Mouse (Mus musculus) hindbrain, embryonic 13.5 days (tissue): ENCODE results near the gene Pnlip. TPM values are rescaled to one million over a fixed set of nuclear protein-coding genes. Genes with fewer than 3 reads are reported as not detected.

Experiments
- ATAC-seq: fragments of 200-750 bp; cut with Nextera tagmentation; 2 replicates; pipeline ENCODE4 v1.8.0; 2017; ENCODE audit warnings: moderate TSS enrichment; ENCODE audit not compliant: low FRiP score
- H3K27ac ChIP-seq: fragments of 300-500 bp; sonication (generic); 2 replicates; pipeline ENCODE4 v1.5.1; 2015; ENCODE audit warnings: inconsistent platforms, mild to moderate bottlenecking, moderate library complexity
- H3K27me3 ChIP-seq: fragments of 300-500 bp; sonication (generic); 2 replicates; pipeline ENCODE4 v1.6.1; 2015; ENCODE audit warnings: mild to moderate bottlenecking, inconsistent platforms
- H3K36me3 ChIP-seq: fragments of 300-500 bp; sonication (generic); 2 replicates; pipeline ENCODE4 v1.6.1; 2015; ENCODE audit warnings: mild to moderate bottlenecking, inconsistent platforms
- H3K4me1 ChIP-seq: fragments of 300-500 bp; sonication (generic); replicated peaks from 2 replicates; pipeline ENCODE4 v1.6.1; 2015; ENCODE audit warnings: inconsistent platforms
- H3K4me2 ChIP-seq: fragments of 300-500 bp; sonication (generic); 2 replicates; pipeline ENCODE4 v1.6.1; 2015; ENCODE audit warnings: inconsistent platforms, mild to moderate bottlenecking, moderate library complexity
- H3K4me3 ChIP-seq: fragments of 300-500 bp; sonication (generic); 2 replicates; pipeline ENCODE4 v1.5.1; 2015; ENCODE audit warnings: mild to moderate bottlenecking, inconsistent platforms
- H3K9ac ChIP-seq: fragments of 300-500 bp; sonication (generic); 2 replicates; pipeline ENCODE4 v1.6.1; 2015; ENCODE audit warnings: mild to moderate bottlenecking, inconsistent platforms
- H3K9me3 ChIP-seq: fragments of 300-500 bp; sonication (generic); 2 replicates; pipeline ENCODE4 v1.6.1; 2016; ENCODE audit warnings: inconsistent platforms
- WGBS: fragments of 180-500 bp; shearing (Covaris S2); methylation state at CpG from one replicate; pipeline ENCODE4 v1.1.7; 2015; 5-methylcytosine and 5-hydroxymethylcytosine counted together
- polyA plus RNA-seq: library from polyadenylated mRNA; unstranded; fragments of >200 nt; fragmentation: Nextera tagmentation; extraction: Ambion mirVana; gene quantifications from 2 replicates; pipeline ENCODE4 v1.2.1, GENCODE M21; 2015

Pnlip gene
- 0.47 and 0.71 TPM in 2 replicates for polyA plus RNA-seq

GRCm38 (mm10) chr19:58652198-58652597, at the start of gene Pnlip:
TSS of gene Pnlip (plus strand) at chr19:58652498.
- Histone ChIP-seq H3K9ac (no peak within 1 kb of the TSS), H3K36me3 (no peaks in the 10 kb centered on the region), H3K4me2 (no peak within 1 kb of the TSS), H3K9me3 (no peaks in the 10 kb centered on the region), H3K4me3 (no peak within 1 kb of the TSS), H3K27ac (no peak within 1 kb of the TSS), H3K4me1 (peaks cover 4% of the 10 kb centered on the region; the same call in 1 of the 2 replicates), H3K27me3 (no peaks in the 10 kb centered on the region)
- no peak for ATAC-seq
- WGBS, result 75% methylated on average over 5 of the region's 5 CpGs

- Histone ChIP-seq H3K4me1 (no peaks in the 10 kb centered on the region), H3K9ac (no peak overlapping the region), H3K27me3 (no peaks in the 10 kb centered on the region), H3K36me3 (no peaks in the 10 kb centered on the region), H3K4me2 (no peak overlapping the region), H3K9me3 (no peaks in the 10 kb centered on the region), H3K27ac (no peak overlapping the region), H3K4me3 (no peak overlapping the region)
- WGBS, result 77% methylated on average over 1 of the region's 1 CpGs
- no peak for ATAC-seq
These were observed 42.6 kb upstream of the Pnlip start for GRCm38 (mm10) chr19:58609716-58610115.

GRCm38 (mm10) chr19:58612745-58613144, 39.6 kb upstream of the Pnlip start:
- 84% methylated on average over 3 of the region's 3 CpGs for WGBS
- no peak overlapping the region for H3K27ac ChIP-seq
- H3K4me1 ChIP-seq, result no peaks in the 10 kb centered on the region
- H3K9ac ChIP-seq, result no peak overlapping the region
- H3K27me3 ChIP-seq, result no peaks in the 10 kb centered on the region
- H3K4me3 ChIP-seq, result no peak overlapping the region
- no peaks in the 10 kb centered on the region for H3K36me3 ChIP-seq
- no peak for ATAC-seq
- no peaks in the 10 kb centered on the region for H3K9me3 ChIP-seq
- no peak overlapping the region for H3K4me2 ChIP-seq

GRCm38 (mm10) chr19:58616606-58617005, 35.7 kb upstream of the Pnlip start:
- H3K27me3 ChIP-seq, result no peaks in the 10 kb centered on the region
- ATAC-seq, result no peak
- no peak overlapping the region; the same call in 1 of the 2 replicates for H3K27ac ChIP-seq
- H3K9ac ChIP-seq, result no peak overlapping the region
- 82% methylated on average over 7 of the region's 7 CpGs for WGBS
- no peaks in the 10 kb centered on the region for H3K9me3 ChIP-seq
- H3K4me1 ChIP-seq, result no peaks in the 10 kb centered on the region
- H3K36me3 ChIP-seq, result no peaks in the 10 kb centered on the region
- H3K4me3 ChIP-seq, result no peak overlapping the region
- H3K4me2 ChIP-seq, result no peak overlapping the region

GRCm38 (mm10) chr19:58620661-58621060, 31.6 kb upstream of the Pnlip start:
- no peak overlapping the region for H3K4me2 ChIP-seq
- H3K36me3 ChIP-seq, result no peaks in the 10 kb centered on the region
- ATAC-seq, result no peak
- H3K9me3 ChIP-seq, result peaks cover 3% of the 10 kb centered on the region; the same call in 1 of the 2 replicates
- no peaks in the 10 kb centered on the region for H3K4me1 ChIP-seq
- no peak overlapping the region for H3K9ac ChIP-seq
- H3K27ac ChIP-seq, result no peak overlapping the region
- 86% methylated on average over 3 of the region's 3 CpGs for WGBS
- no peak overlapping the region for H3K4me3 ChIP-seq
- H3K27me3 ChIP-seq, result no peaks in the 10 kb centered on the region

- 79% methylated on average over 1 of the region's 1 CpGs for WGBS
- Histone ChIP-seq H3K27me3 (no peaks in the 10 kb centered on the region), H3K4me1 (no peaks in the 10 kb centered on the region), H3K9ac (no peak overlapping the region), H3K9me3 (peaks cover 3% of the 10 kb centered on the region; the same call in 1 of the 2 replicates), H3K4me3 (no peak overlapping the region), H3K27ac (no peak overlapping the region), H3K4me2 (no peak overlapping the region), H3K36me3 (no peaks in the 10 kb centered on the region)
- no peak for ATAC-seq
These were observed 30.7 kb upstream of the Pnlip start for GRCm38 (mm10) chr19:58621646-58622045.

- no peak overlapping the region for H3K27ac ChIP-seq
- no peak for ATAC-seq
- WGBS, result 85% methylated on average over 4 of the region's 4 CpGs
- H3K4me1 ChIP-seq, result peaks cover 3% of the 10 kb centered on the region; the same call in 1 of the 2 replicates
- H3K36me3 ChIP-seq, result no peaks in the 10 kb centered on the region
- H3K27me3 ChIP-seq, result no peaks in the 10 kb centered on the region
- peaks cover 3% of the 10 kb centered on the region; the same call in 1 of the 2 replicates for H3K9me3 ChIP-seq
- H3K4me3 ChIP-seq, result no peak overlapping the region
- no peak overlapping the region for H3K9ac ChIP-seq
- no peak overlapping the region for H3K4me2 ChIP-seq
These were observed 27.5 kb upstream of the Pnlip start for GRCm38 (mm10) chr19:58624799-58625198.

GRCm38 (mm10) chr19:58625254-58625947, 26.9 kb upstream of the Pnlip start:
- WGBS, result 90% methylated on average over 9 of the region's 9 CpGs
- Histone ChIP-seq H3K4me1 (peaks cover 3% of the 10 kb centered on the region; the same call in 1 of the 2 replicates), H3K4me2 (no peak overlapping the region), H3K4me3 (no peak overlapping the region), H3K9ac (no peak overlapping the region), H3K27me3 (no peaks in the 10 kb centered on the region), H3K9me3 (peaks cover 3% of the 10 kb centered on the region; the same call in 1 of the 2 replicates), H3K36me3 (no peaks in the 10 kb centered on the region), H3K27ac (no peak overlapping the region)
- no peak for ATAC-seq

GRCm38 (mm10) chr19:58627406-58628337, 24.6 kb upstream of the Pnlip start:
- no peak overlapping the region; the same call in 1 of the 2 replicates for H3K9ac ChIP-seq
- H3K4me3 ChIP-seq, result no peak overlapping the region
- 42% methylated on average over 22 of the region's 22 CpGs for WGBS
- H3K27me3 ChIP-seq, result no peaks in the 10 kb centered on the region
- H3K9me3 ChIP-seq, result no peaks in the 10 kb centered on the region
- peak overlapping the region; percentile 25; the same call in 1 of the 2 replicates for H3K4me2 ChIP-seq
- ATAC-seq, result no peak
- H3K36me3 ChIP-seq, result no peaks in the 10 kb centered on the region
- H3K27ac ChIP-seq, result no peak overlapping the region
- peaks cover 3% of the 10 kb centered on the region; the same call in 1 of the 2 replicates for H3K4me1 ChIP-seq

GRCm38 (mm10) chr19:58629351-58629773, 22.9 kb upstream of the Pnlip start:
- Histone ChIP-seq H3K27me3 (no peaks in the 10 kb centered on the region), H3K9ac (no peak overlapping the region), H3K4me1 (peaks cover 3% of the 10 kb centered on the region; the same call in 1 of the 2 replicates), H3K4me2 (no peak overlapping the region), H3K36me3 (no peaks in the 10 kb centered on the region), H3K9me3 (no peaks in the 10 kb centered on the region), H3K27ac (no peak overlapping the region), H3K4me3 (no peak overlapping the region)
- WGBS, result 89% methylated on average over 3 of the region's 3 CpGs
- no peak for ATAC-seq

GRCm38 (mm10) chr19:58650036-58650435, 2.3 kb upstream of the Pnlip start:
- Histone ChIP-seq H3K4me1 (peaks cover 4% of the 10 kb centered on the region; the same call in 1 of the 2 replicates), H3K9me3 (no peaks in the 10 kb centered on the region), H3K9ac (no peak overlapping the region), H3K4me3 (no peak overlapping the region), H3K36me3 (no peaks in the 10 kb centered on the region), H3K4me2 (no peak overlapping the region), H3K27ac (no peak overlapping the region), H3K27me3 (no peaks in the 10 kb centered on the region)
- ATAC-seq, result no peak
- WGBS, result 78% methylated on average over 5 of the region's 5 CpGs

- Histone ChIP-seq H3K27ac (no peak overlapping the region), H3K9ac (no peak overlapping the region), H3K4me1 (no peaks in the 10 kb centered on the region), H3K4me3 (no peak overlapping the region), H3K9me3 (no peaks in the 10 kb centered on the region), H3K36me3 (no peaks in the 10 kb centered on the region), H3K4me2 (no peak overlapping the region), H3K27me3 (no peaks in the 10 kb centered on the region)
- no peak for ATAC-seq
- WGBS, result 69% methylated on average over 4 of the region's 4 CpGs
These were observed 9.8 kb downstream of the Pnlip start for GRCm38 (mm10) chr19:58662098-58662497.
